Mouse (Mus musculus): ENCODE data around the gene Dnajb5.
A peak's percentile ranks its signal among the peaks of the same experiment; 100 is the strongest.

Dnajb5 gene

DNA sequence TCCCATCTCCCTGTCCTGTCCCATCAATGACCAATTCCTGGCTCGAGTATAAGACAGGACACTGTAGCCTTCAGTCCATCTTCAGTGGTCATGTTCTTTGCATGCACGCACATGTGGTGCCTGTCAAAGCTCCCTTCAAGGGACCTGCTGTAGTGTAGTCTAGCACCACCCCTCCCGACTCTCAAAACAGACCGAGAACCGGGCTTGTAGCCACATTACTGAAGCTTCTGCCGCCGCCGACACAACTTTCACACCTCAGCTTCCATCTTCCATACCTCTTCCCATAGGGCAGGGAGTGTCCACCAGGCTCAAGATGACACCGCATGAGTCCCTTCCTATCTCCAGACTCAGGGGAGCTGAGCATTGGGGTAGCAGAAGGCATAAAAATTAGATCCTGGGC lies 5.4 kb upstream of the Dnajb5 start:
- no peak for DNase-seq (ENCODE audit: low read depth, low spot score)

DNA sequence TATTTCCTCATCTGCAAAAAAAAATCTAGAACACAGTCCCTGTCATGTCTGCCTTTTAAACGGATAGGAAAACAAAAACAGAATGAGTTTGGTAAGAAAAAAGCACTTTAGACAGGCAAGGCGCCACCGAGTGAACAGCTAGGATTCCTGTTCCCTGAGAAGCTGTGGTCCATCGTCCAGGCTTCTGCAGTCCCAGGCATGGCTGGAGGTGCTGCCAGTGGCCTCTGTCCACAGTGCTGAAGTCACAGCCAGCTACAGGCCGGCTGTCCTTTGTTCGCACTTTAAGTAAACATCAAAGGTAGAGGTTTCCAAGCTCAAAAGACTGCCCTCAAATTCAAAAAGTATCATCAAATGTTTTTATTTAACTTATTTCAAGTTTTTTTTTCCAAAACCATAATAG lies 4.6 kb upstream of the Dnajb5 start:
- no peak for DNase-seq (ENCODE audit: low read depth, low spot score)

GRCm38 (mm10) chr4:42945445-42945844 lies 4.2 kb upstream of the Dnajb5 start:
- DNase-seq (ENCODE audit: low read depth, low spot score), result no peak

- DNase-seq (ENCODE audit: low read depth, low spot score), result no peak
Measured at GRCm38 (mm10) chr4:42945952-42946351, 3.7 kb upstream of the Dnajb5 start.

DNA sequence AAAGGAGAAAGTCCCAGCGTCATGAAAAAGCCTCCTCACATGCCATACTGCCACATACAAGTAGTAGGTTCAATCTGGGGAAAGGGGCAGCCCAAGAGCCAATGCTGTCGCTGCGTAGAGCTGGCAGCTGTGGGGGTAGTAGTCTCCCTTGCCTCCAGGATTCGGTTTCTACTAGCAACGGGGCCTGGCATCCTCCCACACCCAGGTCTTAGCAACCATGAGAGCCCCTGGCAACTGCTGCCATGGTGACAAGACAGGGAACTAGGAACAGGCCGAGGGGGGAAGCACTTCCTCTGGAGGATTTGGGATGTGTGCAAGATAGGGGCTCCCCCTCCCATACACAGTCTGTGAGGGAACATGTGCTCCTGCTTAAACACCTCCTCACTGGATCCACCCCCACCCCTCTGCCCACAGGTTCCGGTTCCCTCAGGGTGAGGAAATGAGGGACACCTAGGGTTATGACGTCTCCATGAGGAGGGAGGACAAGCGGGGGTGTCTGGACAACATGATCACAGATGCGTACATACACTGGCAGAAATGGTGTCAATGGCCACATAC lies 2.8 kb upstream of the Dnajb5 start:
- peak; percentile 98 for DNase-seq (ENCODE audit: low read depth, low spot score)

- no peak for DNase-seq (ENCODE audit: low read depth, low spot score)
Measured at GRCm38 (mm10) chr4:42948527-42948926, 1.1 kb upstream of the Dnajb5 start.

DNA sequence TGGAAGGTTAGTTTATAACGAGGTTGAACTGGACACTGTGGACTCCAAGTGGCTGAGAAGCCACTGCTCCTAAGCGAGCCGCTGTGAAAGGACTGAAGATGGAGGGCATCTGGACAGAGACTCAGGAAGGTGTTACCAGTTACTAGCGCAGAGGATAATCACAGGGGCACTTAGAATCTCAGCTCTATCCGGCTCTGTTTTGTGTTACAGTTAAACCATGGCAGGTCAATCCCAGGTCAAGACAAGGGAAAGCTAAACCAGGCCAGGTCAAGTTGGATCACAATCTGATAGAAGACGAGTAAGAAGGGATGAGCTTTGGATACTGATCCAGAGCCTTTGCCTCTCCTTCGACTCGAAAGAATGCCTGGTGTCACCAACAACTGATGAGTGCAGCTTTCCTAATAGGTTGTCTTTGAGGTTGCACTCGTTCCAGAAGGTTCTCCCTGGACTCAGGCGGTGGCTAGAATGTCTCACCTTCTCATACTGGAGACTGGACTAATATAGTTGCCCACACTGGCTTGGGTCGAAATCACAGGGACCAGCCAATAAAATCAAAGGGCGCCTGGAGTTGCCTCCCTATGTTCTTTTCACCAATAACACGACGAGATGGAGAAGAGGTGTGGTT lies 451 bp upstream of the Dnajb5 start:
- no peak for DNase-seq (ENCODE audit: low read depth, low spot score)

DNA sequence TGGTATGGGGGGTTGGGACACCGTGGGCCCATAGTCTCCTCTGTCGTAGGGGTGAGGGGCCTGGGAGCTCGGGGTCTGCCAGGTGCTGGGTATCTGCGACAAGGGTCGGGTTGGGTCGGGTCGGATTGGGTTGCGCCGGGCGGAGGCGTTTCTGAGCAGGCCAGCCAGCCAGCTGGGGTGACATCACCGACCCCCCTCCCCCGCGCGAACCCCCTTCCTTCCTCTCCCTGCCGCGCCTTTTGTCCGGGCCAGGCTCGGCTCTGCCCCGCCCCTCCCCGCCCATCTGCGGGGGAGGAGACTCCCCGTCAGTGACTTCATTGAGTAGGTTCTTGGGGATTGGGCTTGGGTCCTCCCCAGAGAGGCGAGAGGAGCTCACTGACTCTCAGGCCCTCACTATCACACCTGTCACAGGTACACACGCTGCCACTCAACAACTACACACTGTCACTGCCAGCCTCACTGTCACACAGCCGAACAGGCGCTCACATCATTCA lies 498 bp downstream of the Dnajb5 start:
- DNase-seq (ENCODE audit: low read depth, low spot score), result no peak

- DNase-seq (ENCODE audit: low read depth, low spot score), result no peak
Measured at GRCm38 (mm10) chr4:42951206-42952195, 1.9 kb downstream of the Dnajb5 start.

DNA sequence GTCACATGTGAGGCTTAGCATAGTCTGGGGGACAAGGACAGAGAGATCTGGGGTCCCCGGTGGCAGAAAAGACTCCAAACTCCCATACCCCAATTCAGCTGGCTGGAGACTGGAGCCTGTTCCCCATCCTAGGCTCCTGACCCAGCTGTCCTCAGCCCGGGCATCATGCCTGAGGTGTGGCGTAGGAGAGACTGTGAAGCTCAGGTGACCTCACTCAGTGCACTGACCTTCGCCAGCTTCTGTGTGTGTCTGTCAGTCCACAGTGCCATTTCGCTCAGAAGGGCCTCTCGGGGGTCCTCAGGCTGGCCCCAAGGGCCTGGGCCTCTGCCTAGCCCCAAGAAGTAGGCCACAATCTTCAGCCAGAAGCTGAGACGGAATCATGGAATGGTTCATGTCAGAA lies 2.9 kb downstream of the Dnajb5 start:
- no peak for DNase-seq (ENCODE audit: low read depth, low spot score)

GRCm38 (mm10) chr4:42953435-42954094 lies 4.0 kb downstream of the Dnajb5 start:
- no peak for DNase-seq (ENCODE audit: low read depth, low spot score)

DNA sequence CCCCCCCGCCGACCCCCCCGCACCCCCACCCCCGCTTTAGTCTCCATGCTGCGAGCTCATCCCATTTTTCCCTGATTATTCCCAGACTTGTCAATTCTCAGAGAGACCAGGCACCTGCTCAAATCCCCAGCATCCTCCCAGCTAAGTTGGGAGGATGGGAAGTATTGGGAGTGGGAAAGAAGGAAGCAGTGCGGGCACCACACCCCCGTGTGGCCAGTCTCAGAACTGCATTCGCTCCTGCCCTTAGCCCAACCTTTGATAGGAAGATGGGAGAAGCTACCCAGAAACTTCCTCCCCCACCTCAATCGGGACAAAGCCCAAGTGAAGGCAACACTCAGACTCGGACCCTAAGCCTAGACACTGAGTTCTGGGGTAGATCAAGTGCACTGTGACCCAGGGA lies 4.7 kb downstream of the Dnajb5 start:
- DNase-seq (ENCODE audit: low read depth, low spot score), result no peak

- DNase-seq (ENCODE audit: low read depth, low spot score), result no peak
Measured at GRCm38 (mm10) chr4:42955200-42955599, 5.6 kb downstream of the Dnajb5 start.

DNA sequence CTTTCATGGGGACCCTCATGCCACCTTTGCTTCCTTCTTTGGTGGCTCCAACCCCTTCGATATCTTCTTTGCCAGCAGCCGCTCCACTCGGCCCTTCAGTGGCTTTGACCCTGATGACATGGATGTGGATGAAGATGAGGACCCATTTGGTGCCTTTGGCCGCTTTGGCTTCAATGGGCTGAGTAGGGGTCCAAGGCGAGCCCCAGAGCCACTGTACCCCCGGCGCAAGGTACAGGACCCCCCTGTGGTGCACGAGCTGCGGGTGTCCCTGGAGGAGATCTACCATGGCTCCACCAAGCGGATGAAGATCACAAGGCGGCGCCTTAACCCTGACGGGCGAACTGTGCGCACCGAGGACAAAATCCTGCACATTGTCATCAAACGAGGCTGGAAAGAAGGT lies 7.0 kb downstream of the Dnajb5 start:
- DNase-seq (ENCODE audit: low read depth, low spot score), result no peak

DNA sequence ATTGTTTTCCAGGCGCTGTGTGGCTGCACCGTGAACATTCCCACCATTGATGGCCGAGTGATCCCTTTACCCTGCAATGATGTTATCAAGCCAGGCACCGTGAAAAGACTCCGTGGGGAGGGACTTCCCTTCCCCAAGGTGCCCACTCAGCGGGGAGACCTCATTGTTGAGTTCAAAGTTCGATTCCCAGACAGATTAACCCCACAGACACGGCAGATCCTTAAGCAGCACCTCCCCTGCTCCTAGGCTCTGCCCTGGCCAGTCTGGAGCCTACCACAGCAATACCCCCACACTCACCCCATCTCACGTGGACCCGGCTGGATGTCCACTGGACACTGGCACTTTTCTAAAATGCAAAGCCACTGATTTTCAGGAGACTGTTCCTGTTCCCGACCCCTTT lies 7.7 kb downstream of the Dnajb5 start:
- no peak for DNase-seq (ENCODE audit: low read depth, low spot score)

- no peak for DNase-seq (ENCODE audit: low read depth, low spot score)
Measured at GRCm38 (mm10) chr4:42957979-42958378, 8.4 kb downstream of the Dnajb5 start.

DNA sequence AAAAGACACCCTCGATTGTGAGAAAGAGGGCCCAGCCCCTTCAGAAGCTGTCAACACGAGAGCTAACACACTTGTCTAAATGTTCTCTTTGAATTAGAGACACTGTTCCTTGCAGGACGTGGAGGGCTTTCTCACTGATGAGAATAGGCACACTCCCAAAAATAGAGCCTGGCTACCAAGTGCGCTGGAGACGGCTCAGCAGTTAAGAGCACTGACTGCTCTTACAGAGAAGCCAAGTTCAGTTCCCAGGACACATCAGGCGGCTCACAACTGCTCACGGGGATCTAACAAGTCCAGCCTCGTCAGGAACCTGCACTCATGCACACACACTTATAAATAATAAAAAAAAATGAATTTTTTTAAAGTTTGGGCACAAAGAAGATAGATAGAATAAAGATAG lies 9.3 kb downstream of the Dnajb5 start:
- no peak for DNase-seq (ENCODE audit: low read depth, low spot score)

- DNase-seq (ENCODE audit: low read depth, low spot score), result no peak
Measured at GRCm38 (mm10) chr4:42959382-42959781, 9.8 kb downstream of the Dnajb5 start.

DNA sequence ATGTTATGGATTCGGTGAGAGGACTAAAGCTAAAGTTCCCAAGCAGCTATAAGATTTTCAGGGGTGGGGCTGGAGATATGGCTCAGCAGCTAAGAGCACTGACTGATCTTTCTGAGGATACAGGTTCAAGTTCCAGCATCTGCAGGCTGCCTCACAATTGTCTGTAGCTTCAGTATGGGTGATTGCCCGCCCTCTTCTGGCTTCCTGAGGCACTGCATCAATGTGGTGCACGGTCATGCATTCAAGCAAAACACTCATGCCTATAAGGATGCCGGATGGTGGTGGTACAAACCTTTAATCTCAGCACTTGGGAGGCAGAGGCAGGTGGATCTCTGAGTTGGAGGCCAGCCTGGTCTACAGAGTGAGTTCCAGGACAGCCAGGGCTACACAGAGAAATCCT lies 12.0 kb downstream of the Dnajb5 start:
- DNase-seq (ENCODE audit: low read depth, low spot score), result no peak

DNA sequence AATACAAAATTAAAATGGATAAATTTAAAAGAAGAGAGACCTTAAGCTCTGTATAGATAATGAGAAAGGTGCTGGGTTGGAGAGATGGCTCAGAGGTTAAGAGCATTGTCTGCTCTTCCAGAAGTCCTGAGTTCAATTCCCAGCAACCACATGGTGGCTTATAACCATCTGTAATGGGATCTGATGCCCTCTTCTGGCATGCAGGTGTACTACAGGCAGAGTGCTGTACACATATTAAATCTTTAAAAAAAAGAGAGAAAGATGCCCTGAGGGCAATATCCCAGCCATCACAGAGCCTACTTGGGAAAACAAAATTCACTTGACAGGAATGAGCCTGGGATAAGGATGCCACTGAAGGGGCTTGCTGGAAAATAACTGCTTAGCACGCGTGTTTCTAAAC lies 13.9 kb downstream of the Dnajb5 start:
- DNase-seq (ENCODE audit: low read depth, low spot score), result no peak

DNA sequence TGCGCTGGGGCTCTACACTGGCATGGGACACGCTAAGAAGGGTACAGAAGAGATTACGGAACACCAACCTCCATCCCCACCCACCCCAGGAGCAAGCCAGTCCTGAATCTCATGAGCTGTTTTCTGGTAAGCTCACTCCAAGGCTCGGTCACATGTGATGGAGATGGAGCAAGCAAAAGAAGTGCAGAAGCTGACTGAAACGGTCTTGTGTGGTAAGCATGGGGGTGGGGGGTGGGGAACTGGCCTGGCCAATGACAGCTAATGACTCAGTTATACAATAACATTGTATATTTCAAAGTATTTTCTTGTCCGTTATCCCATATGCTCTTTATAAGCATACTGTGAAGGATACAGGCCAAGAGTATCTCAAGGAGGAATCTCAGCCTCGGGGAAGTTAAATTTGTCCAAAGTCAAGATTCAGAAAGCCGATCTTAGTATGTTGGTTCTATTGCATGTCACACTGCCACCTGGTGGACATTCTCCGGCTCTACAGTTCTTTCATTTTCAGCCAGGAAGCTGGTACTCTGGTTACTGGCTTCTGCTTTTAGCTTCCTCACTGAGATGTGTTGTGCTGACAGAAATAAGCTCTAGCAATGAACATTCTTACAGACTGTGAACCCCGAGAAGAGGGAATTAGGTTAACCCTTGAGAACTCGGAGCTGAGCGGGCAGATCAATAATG lies 15.6 kb downstream of the Dnajb5 start:
- DNase-seq (ENCODE audit: low read depth, low spot score), result no peak

Data from telencephalon, adult 2 months (tissue).